Mouse (Mus musculus) limb, embryonic 13.5 days (tissue): Measurements from ENCODE around the gene Grb7. TPM values are rescaled to one million over a fixed set of nuclear protein-coding genes. Genes with fewer than 3 reads are reported as not detected.
A peak's percentile ranks its signal among the peaks of the same experiment; 100 is the strongest.

ENCODE experiments used
- ATAC-seq: fragments of 200-750 bp; cut with Nextera tagmentation; 2 replicates; pipeline ENCODE4 v1.8.0; 2017; ENCODE audit warnings: low read depth, moderate number of reproducible peaks, moderate TSS enrichment; ENCODE audit not compliant: low FRiP score
- H3K27ac ChIP-seq: fragments of 300-500 bp; sonication (generic); 2 replicates; pipeline ENCODE4 v1.5.1; 2015; ENCODE audit warnings: inconsistent platforms, mild to moderate bottlenecking, moderate library complexity
- H3K27me3 ChIP-seq: fragments of 300-500 bp; sonication (generic); 2 replicates; pipeline ENCODE4 v1.6.1; 2015; ENCODE audit warnings: mild to moderate bottlenecking, inconsistent platforms
- H3K36me3 ChIP-seq: fragments of 300-500 bp; sonication (generic); 2 replicates; pipeline ENCODE4 v1.6.1; 2015; ENCODE audit warnings: inconsistent platforms, mild to moderate bottlenecking, moderate library complexity
- H3K4me1 ChIP-seq: fragments of 300-500 bp; sonication (generic); 2 replicates; pipeline ENCODE4 v1.6.1; 2015; ENCODE audit warnings: inconsistent platforms
- H3K4me2 ChIP-seq: fragments of 300-500 bp; sonication (generic); replicated peaks from 2 replicates; pipeline ENCODE4 v1.6.1; 2015; ENCODE audit warnings: inconsistent platforms, mild to moderate bottlenecking, moderate library complexity
- H3K4me3 ChIP-seq: fragments of 300-500 bp; sonication (generic); 2 replicates; pipeline ENCODE4 v1.5.1; 2015; ENCODE audit warnings: moderate library complexity, mild to moderate bottlenecking, inconsistent platforms
- H3K9ac ChIP-seq: fragments of 300-500 bp; sonication (generic); 2 replicates; pipeline ENCODE4 v1.6.1; 2015; ENCODE audit warnings: mild to moderate bottlenecking, inconsistent platforms
- H3K9me3 ChIP-seq: fragments of 300-500 bp; sonication (generic); 2 replicates; pipeline ENCODE4 v1.6.1; 2016; ENCODE audit warnings: inconsistent platforms
- WGBS: fragments of 180-500 bp; shearing (Covaris S2); methylation state at CpG from one replicate; pipeline ENCODE4 v1.1.7; 2015; 5-methylcytosine and 5-hydroxymethylcytosine counted together
- polyA plus RNA-seq: library from polyadenylated mRNA; unstranded; fragments of >200 nt; fragmentation: Nextera tagmentation; extraction: Ambion mirVana; gene quantifications from 2 replicates; pipeline ENCODE4 v1.2.1, GENCODE M21; 2015

The Grb7 gene
- polyA plus RNA-seq, 1 experiment from 2014 or later = 6.7 TPM

GRCm38 (mm10) chr11:98492959-98493358, 46.8 kb downstream of the Grb7 start:
- Histone ChIP-seq H3K27ac (no peak overlapping the region), H3K36me3 (no peaks in the 10 kb centered on the region), H3K4me3 (no peak overlapping the region), H3K9me3 (no peaks in the 10 kb centered on the region), H3K27me3 (peaks cover 7% of the 10 kb centered on the region; the same call in 1 of the 2 replicates), H3K4me1 (peaks cover 16% of the 10 kb centered on the region), H3K9ac (no peak overlapping the region), H3K4me2 (no peak overlapping the region)
- 17% methylated on average over 7 of the region's 7 CpGs for WGBS
- ATAC-seq = no peak

- H3K4me2 ChIP-seq = no peak overlapping the region
- no peak overlapping the region for H3K9ac ChIP-seq
- 65% methylated on average over 9 of the region's 9 CpGs for WGBS
- H3K27ac ChIP-seq = no peak overlapping the region
- H3K27me3 ChIP-seq = peaks cover 11% of the 10 kb centered on the region; the same call in 1 of the 2 replicates
- no peak overlapping the region for H3K4me3 ChIP-seq
- H3K36me3 ChIP-seq = no peaks in the 10 kb centered on the region
- peaks cover 19% of the 10 kb centered on the region for H3K4me1 ChIP-seq
- ATAC-seq = no peak
- H3K9me3 ChIP-seq = no peaks in the 10 kb centered on the region
These were observed 47.2 kb downstream of the Grb7 start for GRCm38 (mm10) chr11:98493394-98493793.

- ATAC-seq = no peak
- Histone ChIP-seq H3K9me3 (no peaks in the 10 kb centered on the region), H3K36me3 (no peaks in the 10 kb centered on the region), H3K4me3 (no peak overlapping the region), H3K4me2 (no peak overlapping the region), H3K9ac (no peak overlapping the region), H3K27ac (no peak overlapping the region), H3K27me3 (peaks cover 16% of the 10 kb centered on the region), H3K4me1 (peaks cover 19% of the 10 kb centered on the region)
- 80% methylated on average over 5 of the region's 5 CpGs for WGBS
These were observed 49.1 kb downstream of the Grb7 start for GRCm38 (mm10) chr11:98495176-98495719.

- Histone ChIP-seq H3K27ac (no peak overlapping the region), H3K36me3 (no peaks in the 10 kb centered on the region), H3K9ac (no peak overlapping the region), H3K4me2 (peak overlapping the region; percentile 52), H3K4me3 (0 out of 2 replicates have a peak overlapping the region, but pooled peaks have one; percentile 5), H3K9me3 (no peaks in the 10 kb centered on the region), H3K4me1 (peaks cover 18% of the 10 kb centered on the region), H3K27me3 (peaks cover 21% of the 10 kb centered on the region)
- 11% methylated on average over 22 of the region's 22 CpGs for WGBS
- no peak for ATAC-seq
These were observed 51.4 kb downstream of the Grb7 start for GRCm38 (mm10) chr11:98497388-98498288.

- Histone ChIP-seq H3K9ac (no peak overlapping the region), H3K27me3 (peaks cover 15% of the 10 kb centered on the region; the same call in 1 of the 2 replicates), H3K27ac (no peak overlapping the region), H3K4me3 (no peak overlapping the region), H3K36me3 (no peaks in the 10 kb centered on the region), H3K4me1 (no peaks in the 10 kb centered on the region), H3K9me3 (no peaks in the 10 kb centered on the region), H3K4me2 (no peak overlapping the region)
- ATAC-seq = no peak
- WGBS = 42% methylated on average over 3 of the region's 3 CpGs
These were observed 58.7 kb downstream of the Grb7 start for GRCm38 (mm10) chr11:98504926-98505325.

Other genes starting within 250 kb of the Grb7 start
- gene Cdk12, start 243.3 kb upstream of the Grb7 start, polyA plus RNA-seq = 13.1 TPM in 2 replicates
- not detected in 2 replicates for gene Neurod2, start 116.7 kb upstream of the Grb7 start, polyA plus RNA-seq
- 1.5 and 1.9 TPM in 2 replicates for gene Ppp1r1b, start 98.0 kb upstream of the Grb7 start, polyA plus RNA-seq
- gene Stard3, start 88.0 kb upstream of the Grb7 start, polyA plus RNA-seq = 41.9 and 43.2 TPM in 2 replicates
- 11.3 and 12.9 TPM in 2 replicates for gene Tcap, start 62.6 kb upstream of the Grb7 start, polyA plus RNA-seq
- gene Pnmt, start 59.9 kb upstream of the Grb7 start, polyA plus RNA-seq = 1.4 and 1.6 TPM in 2 replicates
- gene Pgap3, start 45.9 kb upstream of the Grb7 start, polyA plus RNA-seq = 10.4 and 12.4 TPM in 2 replicates
- 47.3 and 53.0 TPM in 2 replicates for gene Erbb2, start 33.9 kb upstream of the Grb7 start, polyA plus RNA-seq
- 76.0 and 79.4 TPM in 2 replicates for gene Mien1, start 7.4 kb upstream of the Grb7 start, polyA plus RNA-seq
- gene Ikzf3, start 99.6 kb downstream of the Grb7 start, polyA plus RNA-seq = 0.49 and 0.52 TPM in 2 replicates
- gene Zpbp2, start 104.7 kb downstream of the Grb7 start, polyA plus RNA-seq = 0.11 and 0.31 TPM in 2 replicates
- 82.8 and 83.6 TPM in 2 replicates for gene Ormdl3, start 141.0 kb downstream of the Grb7 start, polyA plus RNA-seq
- gene Lrrc3c, start 151.9 kb downstream of the Grb7 start, polyA plus RNA-seq = not detected in 2 replicates
- gene Gm12355, start 179.3 kb downstream of the Grb7 start, polyA plus RNA-seq = 1.2 and 1.4 TPM in 2 replicates
- not detected in 2 replicates for gene Gsdma3, start 180.0 kb downstream of the Grb7 start, polyA plus RNA-seq
- not detected in 2 replicates for gene Gsdma2, start 200.4 kb downstream of the Grb7 start, polyA plus RNA-seq
- 0.10 and 0.13 TPM in 2 replicates for gene Gsdma, start 218.0 kb downstream of the Grb7 start, polyA plus RNA-seq
- 210 and 212 TPM in 2 replicates for gene Psmd3, start 236.2 kb downstream of the Grb7 start, polyA plus RNA-seq